Mouse (Mus musculus): ENCODE measurements around the gene Mfsd2a.

- TF ChIP-seq CTCF (IDR thresholded peaks at IDR 0.05; ENCODE audit: borderline replicate concordance, extremely low read depth, insufficient read depth, insufficient read length): peak; percentile 67; the same call in 1 of the 2 replicates
- TF ChIP-seq POLR2A (IDR thresholded peaks at IDR 0.05; ENCODE audit: borderline replicate concordance, extremely low read depth, insufficient read depth, insufficient read length, poor library complexity, severe bottlenecking): no peak
Observed at GRCm38 (mm10) chr4:122944408-122944807, 16.6 kb downstream of the Mfsd2a start.

Data from brain, embryonic 14.5 days (tissue).